Mouse (Mus musculus): Measurements from ENCODE around the gene Gm13199. TPM values are rescaled to one million over a fixed set of nuclear protein-coding genes. Genes with fewer than 3 reads are reported as not detected.

Gm13199 gene
- polyA plus RNA-seq, 1 experiment from 2014 or later: 2.3 TPM

DNA sequence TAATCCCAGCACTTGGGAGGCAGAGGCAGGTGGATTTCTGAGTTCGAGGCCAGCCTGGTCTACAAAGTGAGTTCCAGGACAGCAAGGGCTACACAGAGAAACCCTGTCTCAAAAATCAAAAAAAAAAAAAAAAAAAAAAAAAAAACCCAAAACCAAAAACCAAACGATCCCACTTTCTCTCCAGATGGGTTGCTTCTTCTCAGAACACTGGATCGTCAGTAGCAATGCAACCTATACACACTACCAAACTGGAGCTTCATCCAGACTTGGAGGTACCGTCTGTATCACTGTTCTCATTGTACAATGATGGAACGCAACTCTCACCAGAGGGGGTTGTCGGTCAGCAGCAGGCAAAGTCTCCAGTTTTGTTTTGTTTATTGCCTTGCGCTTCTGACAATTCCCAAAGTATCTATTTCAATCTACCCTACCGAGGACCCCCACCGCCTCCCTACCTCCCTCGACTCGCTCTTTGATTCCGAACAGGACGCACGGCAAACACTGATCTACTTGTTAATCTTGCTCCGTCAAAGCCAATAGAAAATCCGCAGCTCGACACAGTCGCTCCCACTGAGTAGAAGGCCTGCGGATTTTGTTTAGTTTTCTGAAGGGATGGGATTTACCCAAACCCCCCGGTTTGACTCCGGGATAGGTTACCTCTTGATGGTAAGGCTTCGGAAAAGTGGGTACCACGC is 18.4 kb downstream of the Gm13199 start:
- peak overlapping the region; percentile 59 for H3K4me2 ChIP-seq (replicated peaks; ENCODE audit: low read depth, low read length)
- peaks cover 14% of the 10 kb centered on the region for H3K36me3 ChIP-seq (ENCODE audit: control insufficient read depth, insufficient read depth, low read length)
- peak overlapping the region; percentile 82 for H3K27ac ChIP-seq (ENCODE audit: low read depth, low read length)
- H3K9ac ChIP-seq (ENCODE audit: low read depth, low read length): peak overlapping the region; percentile 86
- H3K4me3 ChIP-seq (ENCODE audit: low read depth, low read length): peak overlapping the region; percentile 76
- DNase-seq (ENCODE audit: low spot score) (no peak), ATAC-seq (ENCODE audit: low FRiP score) (no peak; the same call in 1 of the 2 replicates)
- H3K27me3 ChIP-seq (ENCODE audit: control insufficient read depth, insufficient read depth, low read length): no peaks in the 10 kb centered on the region
- H3K9me3 ChIP-seq (ENCODE audit: control insufficient read depth, low read length): no peaks in the 10 kb centered on the region
- 4% methylated on average over 23 of the region's 23 CpGs for WGBS
- H3K4me1 ChIP-seq (replicated peaks; ENCODE audit: control insufficient read depth, insufficient read depth, low read length): no peaks in the 10 kb centered on the region

DNA sequence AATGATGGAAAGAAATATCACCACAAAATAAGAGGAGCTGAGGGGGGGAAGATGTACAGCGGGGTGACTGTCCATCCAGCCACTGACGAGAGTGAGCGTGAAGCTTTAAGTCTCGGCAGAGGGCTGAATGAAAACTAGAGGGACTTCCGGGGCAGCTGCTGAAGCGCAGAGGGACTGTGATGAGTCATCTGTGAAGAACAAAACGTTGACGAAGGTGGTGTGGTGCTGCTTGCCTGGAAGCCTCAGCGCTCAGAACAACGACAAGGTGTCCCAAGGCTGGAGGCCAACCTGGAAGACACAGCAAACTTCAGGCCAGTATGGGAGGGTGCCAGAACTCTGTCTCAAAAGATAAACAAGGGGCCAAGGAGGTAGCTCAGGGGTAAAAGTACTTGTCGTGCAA is 21.9 kb downstream of the Gm13199 start:
- no peak overlapping the region for H3K27ac ChIP-seq (ENCODE audit: low read depth, low read length)
- WGBS: 96% methylated on average over 11 of the region's 11 CpGs
- ATAC-seq (ENCODE audit: low FRiP score): no peak
- no peak overlapping the region for H3K4me3 ChIP-seq (ENCODE audit: low read depth, low read length)
- no peaks in the 10 kb centered on the region for H3K4me1 ChIP-seq (replicated peaks; ENCODE audit: control insufficient read depth, insufficient read depth, low read length)
- H3K4me2 ChIP-seq (replicated peaks; ENCODE audit: low read depth, low read length): no peak overlapping the region
- H3K36me3 ChIP-seq (ENCODE audit: control insufficient read depth, insufficient read depth, low read length): peaks cover 14% of the 10 kb centered on the region
- no peaks in the 10 kb centered on the region for H3K27me3 ChIP-seq (ENCODE audit: control insufficient read depth, insufficient read depth, low read length)
- no peak for DNase-seq (ENCODE audit: low spot score)
- H3K9ac ChIP-seq (ENCODE audit: low read depth, low read length): no peak overlapping the region
- no peaks in the 10 kb centered on the region for H3K9me3 ChIP-seq (ENCODE audit: control insufficient read depth, low read length)

DNA sequence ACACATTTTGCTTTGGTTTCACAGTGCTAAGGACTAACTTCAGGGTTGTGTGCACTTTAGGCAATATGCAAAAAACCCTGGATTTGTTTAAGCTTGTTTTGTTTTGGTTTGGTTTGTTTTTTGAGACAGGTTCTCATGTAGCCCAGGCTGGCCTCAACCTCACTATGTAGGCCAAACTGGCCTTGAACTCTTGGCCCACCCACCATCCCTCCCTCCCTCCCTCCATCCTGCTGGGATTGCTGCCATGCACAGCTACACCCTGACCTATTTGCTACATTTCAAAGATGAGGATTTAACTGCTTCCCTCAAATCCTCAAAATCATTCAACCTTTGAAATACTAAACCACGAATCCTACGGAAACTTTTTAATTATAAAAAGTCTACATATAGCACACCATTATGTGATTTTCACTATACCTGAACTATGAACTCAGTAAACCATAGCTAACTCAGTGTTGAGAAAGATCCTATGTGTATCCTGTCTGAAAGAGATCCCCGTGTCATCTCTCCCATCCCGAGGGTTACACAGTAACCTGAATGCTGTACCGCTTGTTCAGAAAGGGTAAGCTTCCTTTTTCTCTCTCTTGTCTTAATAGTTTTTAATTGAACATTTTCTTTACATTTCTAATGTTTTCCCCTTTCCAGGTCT is 37.3 kb downstream of the Gm13199 start:
- WGBS: 94% methylated on average over 5 of the region's 5 CpGs
- peaks cover 6% of the 10 kb centered on the region; the same call in 1 of the 2 replicates for H3K36me3 ChIP-seq (ENCODE audit: control insufficient read depth, insufficient read depth, low read length)
- H3K27ac ChIP-seq (ENCODE audit: low read depth, low read length): no peak overlapping the region
- no peak for DNase-seq (ENCODE audit: low spot score)
- no peaks in the 10 kb centered on the region for H3K4me1 ChIP-seq (replicated peaks; ENCODE audit: control insufficient read depth, insufficient read depth, low read length)
- H3K9me3 ChIP-seq (ENCODE audit: control insufficient read depth, low read length): no peaks in the 10 kb centered on the region
- H3K27me3 ChIP-seq (ENCODE audit: control insufficient read depth, insufficient read depth, low read length): no peaks in the 10 kb centered on the region
- no peak overlapping the region for H3K4me3 ChIP-seq (ENCODE audit: low read depth, low read length)
- ATAC-seq (ENCODE audit: low FRiP score): no peak
- H3K4me2 ChIP-seq (replicated peaks; ENCODE audit: low read depth, low read length): no peak overlapping the region
- no peak overlapping the region for H3K9ac ChIP-seq (ENCODE audit: low read depth, low read length)

DNA sequence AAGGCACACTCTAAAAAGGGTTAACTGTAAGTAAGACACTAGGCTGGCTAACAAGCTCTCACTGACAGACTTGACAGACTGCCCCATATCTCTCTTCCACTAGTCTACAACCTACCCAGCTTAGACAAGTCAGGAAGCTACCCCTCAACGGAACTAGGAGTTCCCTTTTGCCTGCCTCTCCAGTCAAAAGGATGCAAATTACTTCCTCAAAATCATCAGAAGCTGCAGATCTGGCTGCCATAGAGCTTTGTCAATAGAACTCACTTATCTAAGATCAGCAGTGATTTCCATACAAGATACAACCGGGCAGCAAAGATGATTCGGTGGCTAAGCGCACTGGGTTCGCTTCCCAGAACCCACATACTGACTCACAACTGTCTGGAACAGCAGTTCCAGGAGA is 38.0 kb downstream of the Gm13199 start:
- Histone ChIP-seq H3K36me3 (ENCODE audit: control insufficient read depth, insufficient read depth, low read length) (peaks cover 8% of the 10 kb centered on the region; the same call in 1 of the 2 replicates), H3K27me3 (ENCODE audit: control insufficient read depth, insufficient read depth, low read length) (no peaks in the 10 kb centered on the region), H3K4me3 (ENCODE audit: low read depth, low read length) (no peak overlapping the region), H3K4me2 (replicated peaks; ENCODE audit: low read depth, low read length) (no peak overlapping the region), H3K4me1 (replicated peaks; ENCODE audit: control insufficient read depth, insufficient read depth, low read length) (no peaks in the 10 kb centered on the region), H3K9ac (ENCODE audit: low read depth, low read length) (no peak overlapping the region), H3K27ac (ENCODE audit: low read depth, low read length) (no peak overlapping the region), H3K9me3 (ENCODE audit: control insufficient read depth, low read length) (no peaks in the 10 kb centered on the region)
- 93% methylated on average over 5 of the region's 5 CpGs for WGBS
- ATAC-seq (ENCODE audit: low FRiP score) (no peak), DNase-seq (ENCODE audit: low spot score) (no peak)

DNA sequence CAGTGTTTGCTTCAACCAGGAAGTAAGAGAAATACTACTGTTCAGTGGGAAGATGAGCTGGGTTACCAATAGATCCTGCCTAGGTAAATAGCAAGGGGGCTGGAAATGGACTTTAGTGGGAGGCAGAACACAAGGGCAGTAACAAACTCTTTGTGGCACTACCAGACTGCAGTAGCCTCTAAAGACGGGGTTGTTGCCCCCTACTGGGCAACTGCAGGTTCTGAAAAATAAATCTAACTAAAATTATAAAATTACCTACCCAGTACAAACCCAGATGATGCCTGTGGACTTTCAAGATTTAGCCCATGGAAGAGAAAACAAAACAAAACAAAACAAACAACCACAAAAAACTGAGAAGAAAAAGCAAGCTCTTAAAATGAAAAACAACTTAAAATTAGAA is 38.5 kb downstream of the Gm13199 start:
- Histone ChIP-seq H3K4me2 (replicated peaks; ENCODE audit: low read depth, low read length) (no peak overlapping the region), H3K9me3 (ENCODE audit: control insufficient read depth, low read length) (no peaks in the 10 kb centered on the region), H3K4me3 (ENCODE audit: low read depth, low read length) (no peak overlapping the region), H3K4me1 (replicated peaks; ENCODE audit: control insufficient read depth, insufficient read depth, low read length) (no peaks in the 10 kb centered on the region), H3K9ac (ENCODE audit: low read depth, low read length) (no peak overlapping the region), H3K36me3 (ENCODE audit: control insufficient read depth, insufficient read depth, low read length) (peaks cover 8% of the 10 kb centered on the region; the same call in 1 of the 2 replicates), H3K27me3 (ENCODE audit: control insufficient read depth, insufficient read depth, low read length) (no peaks in the 10 kb centered on the region), H3K27ac (ENCODE audit: low read depth, low read length) (no peak overlapping the region)
- ATAC-seq (ENCODE audit: low FRiP score) (no peak), DNase-seq (ENCODE audit: low spot score) (peak; percentile 10)
- 38% methylated on average over 1 of the region's 1 CpGs for WGBS

DNA sequence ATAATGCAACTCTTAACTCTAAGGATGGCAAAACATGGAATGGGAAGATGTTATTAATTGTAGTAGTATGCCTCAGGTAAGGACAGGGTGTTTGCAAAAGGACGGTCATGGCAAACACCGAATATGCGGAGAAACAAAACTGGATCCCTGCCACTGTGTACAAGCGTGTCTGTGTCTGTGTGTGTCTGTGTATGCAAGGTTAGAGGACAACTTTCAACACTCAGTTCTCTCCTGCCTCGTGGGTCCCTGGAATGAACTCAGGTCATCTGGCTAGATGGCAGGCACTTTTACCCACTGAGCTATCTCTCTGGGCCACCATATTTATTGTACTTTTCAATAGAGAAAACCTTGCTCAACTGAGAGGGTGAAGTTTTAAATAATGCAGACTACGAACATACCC is 40.3 kb downstream of the Gm13199 start:
- Histone ChIP-seq H3K27ac (ENCODE audit: low read depth, low read length) (no peak overlapping the region), H3K9ac (ENCODE audit: low read depth, low read length) (no peak overlapping the region), H3K4me3 (ENCODE audit: low read depth, low read length) (no peak overlapping the region), H3K4me1 (replicated peaks; ENCODE audit: control insufficient read depth, insufficient read depth, low read length) (no peaks in the 10 kb centered on the region), H3K27me3 (ENCODE audit: control insufficient read depth, insufficient read depth, low read length) (no peaks in the 10 kb centered on the region), H3K36me3 (ENCODE audit: control insufficient read depth, insufficient read depth, low read length) (peaks cover 8% of the 10 kb centered on the region; the same call in 1 of the 2 replicates), H3K9me3 (ENCODE audit: control insufficient read depth, low read length) (no peaks in the 10 kb centered on the region), H3K4me2 (replicated peaks; ENCODE audit: low read depth, low read length) (no peak overlapping the region)
- WGBS: 98% methylated on average over 6 of the region's 6 CpGs
- DNase-seq (ENCODE audit: low spot score) (no peak), ATAC-seq (ENCODE audit: low FRiP score) (no peak)

DNA sequence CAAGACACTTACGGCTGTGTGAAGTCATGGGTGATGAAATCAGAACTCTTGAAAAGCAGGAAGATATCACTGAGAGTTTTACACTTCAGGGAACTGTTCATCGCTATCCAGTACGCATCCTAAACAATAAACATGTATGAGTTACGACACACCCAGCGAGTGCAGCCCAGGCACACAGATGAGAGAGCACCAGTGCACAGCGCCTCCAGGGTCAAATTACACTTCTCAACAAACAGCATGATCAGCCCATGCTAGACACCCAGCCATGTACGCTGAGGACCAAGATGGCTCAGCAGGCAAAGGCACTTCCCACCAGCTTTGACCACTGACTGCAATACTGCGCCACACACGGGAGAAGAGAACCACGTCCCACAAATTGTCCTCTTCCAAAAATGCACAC is 41.5 kb downstream of the Gm13199 start:
- Histone ChIP-seq H3K9me3 (ENCODE audit: control insufficient read depth, low read length) (no peaks in the 10 kb centered on the region), H3K4me2 (replicated peaks; ENCODE audit: low read depth, low read length) (no peak overlapping the region), H3K4me3 (ENCODE audit: low read depth, low read length) (no peak overlapping the region), H3K36me3 (ENCODE audit: control insufficient read depth, insufficient read depth, low read length) (0 out of 2 replicates have a peak, but pooled peaks cover 2% of the 10 kb centered on the region), H3K27ac (ENCODE audit: low read depth, low read length) (no peak overlapping the region), H3K9ac (ENCODE audit: low read depth, low read length) (no peak overlapping the region), H3K27me3 (ENCODE audit: control insufficient read depth, insufficient read depth, low read length) (no peaks in the 10 kb centered on the region), H3K4me1 (replicated peaks; ENCODE audit: control insufficient read depth, insufficient read depth, low read length) (no peaks in the 10 kb centered on the region)
- ATAC-seq (ENCODE audit: low FRiP score) (no peak), DNase-seq (ENCODE audit: low spot score) (no peak)
- 92% methylated on average over 10 of the region's 10 CpGs for WGBS
